Mouse (Mus musculus): Measurements from ENCODE around the gene Klf13. TPM values are rescaled to one million over a fixed set of nuclear protein-coding genes. Genes with fewer than 3 reads are reported as not detected.

Klf13 gene
- polyA plus RNA-seq, 1 experiment from 2014 or later: 22.1 TPM

- H3K27me3 ChIP-seq (replicated peaks; ENCODE audit: low read depth, poor library complexity, severe bottlenecking): peaks cover 17% of the 10 kb centered on the region
- H3K36me3 ChIP-seq (replicated peaks): no peaks in the 10 kb centered on the region
- no peak for DNase-seq (ENCODE audit: low spot score)
- no peak overlapping the region for H3K27ac ChIP-seq (replicated peaks)
- H3K4me3 ChIP-seq: no peak overlapping the region
- 84% methylated on average over 3 of the region's 3 CpGs for WGBS
- peaks cover 32% of the 10 kb centered on the region for H3K4me1 ChIP-seq
- no peaks in the 10 kb centered on the region for H3K9me3 ChIP-seq
Observed at GRCm38 (mm10) chr7:63941050-63941449, 2.3 kb upstream of the Klf13 start.

GRCm38 (mm10) chr7:63940321-63940720 lies 1.6 kb upstream of the Klf13 start:
- peaks cover 17% of the 10 kb centered on the region for H3K27me3 ChIP-seq (replicated peaks; ENCODE audit: low read depth, poor library complexity, severe bottlenecking)
- no peaks in the 10 kb centered on the region for H3K36me3 ChIP-seq (replicated peaks)
- peaks cover 40% of the 10 kb centered on the region for H3K4me1 ChIP-seq
- 88% methylated on average over 5 of the region's 5 CpGs for WGBS
- no peak for DNase-seq (ENCODE audit: low spot score)
- H3K9me3 ChIP-seq: no peaks in the 10 kb centered on the region
- no peak overlapping the region for H3K27ac ChIP-seq (replicated peaks)
- H3K4me3 ChIP-seq: no peak overlapping the region

- Histone ChIP-seq H3K4me1 (peaks cover 48% of the 10 kb centered on the region), H3K36me3 (replicated peaks) (no peaks in the 10 kb centered on the region), H3K27ac (replicated peaks) (peak overlapping the region; percentile 94), H3K9me3 (no peaks in the 10 kb centered on the region), H3K27me3 (replicated peaks; ENCODE audit: low read depth, poor library complexity, severe bottlenecking) (peaks cover 17% of the 10 kb centered on the region), H3K4me3 (peak overlapping the region; percentile 76)
- under 1% methylated on average over 39 of the region's 39 CpGs for WGBS
- peak; percentile 76 for DNase-seq (ENCODE audit: low spot score)
Observed at GRCm38 (mm10) chr7:63939397-63939951, 759 bp upstream of the Klf13 start.

- no peaks in the 10 kb centered on the region for H3K9me3 ChIP-seq
- H3K27me3 ChIP-seq (replicated peaks; ENCODE audit: low read depth, poor library complexity, severe bottlenecking): peaks cover 17% of the 10 kb centered on the region
- no peaks in the 10 kb centered on the region for H3K36me3 ChIP-seq (replicated peaks)
- under 1% methylated on average over 121 of the region's 121 CpGs for WGBS
- no peak for DNase-seq (ENCODE audit: low spot score)
- peak overlapping the region; percentile 76 for H3K4me3 ChIP-seq
- peak overlapping the region; percentile 94 for H3K27ac ChIP-seq (replicated peaks)
- peaks cover 50% of the 10 kb centered on the region for H3K4me1 ChIP-seq
Observed at GRCm38 (mm10) chr7:63938066-63938913, 425 bp downstream of the Klf13 start.

GRCm38 (mm10) chr7:63937236-63938065 lies 1.3 kb downstream of the Klf13 start:
- Histone ChIP-seq H3K27me3 (replicated peaks; ENCODE audit: low read depth, poor library complexity, severe bottlenecking) (peaks cover 17% of the 10 kb centered on the region), H3K4me1 (peaks cover 50% of the 10 kb centered on the region), H3K36me3 (replicated peaks) (no peaks in the 10 kb centered on the region), H3K9me3 (no peaks in the 10 kb centered on the region), H3K4me3 (peak overlapping the region; percentile 76), H3K27ac (replicated peaks) (peak overlapping the region; percentile 94)
- WGBS: under 1% methylated on average over 86 of the region's 88 CpGs
- DNase-seq (ENCODE audit: low spot score): peak; percentile 84

GRCm38 (mm10) chr7:63936986-63937235 lies 1.8 kb downstream of the Klf13 start:
- DNase-seq (ENCODE audit: low spot score): no peak
- Histone ChIP-seq H3K4me1 (peaks cover 50% of the 10 kb centered on the region), H3K27ac (replicated peaks) (peak overlapping the region; percentile 94), H3K9me3 (no peaks in the 10 kb centered on the region), H3K36me3 (replicated peaks) (no peaks in the 10 kb centered on the region), H3K27me3 (replicated peaks; ENCODE audit: low read depth, poor library complexity, severe bottlenecking) (peaks cover 17% of the 10 kb centered on the region), H3K4me3 (peak overlapping the region; percentile 76)
- whole genome bisulfite sequencing: under 1% methylated on average over 11 of the region's 11 CpGs

GRCm38 (mm10) chr7:63936188-63936985 lies 2.3 kb downstream of the Klf13 start:
- H3K4me1 ChIP-seq: peaks cover 50% of the 10 kb centered on the region
- H3K4me3 ChIP-seq: peak overlapping the region; percentile 76
- DNase-seq (ENCODE audit: low spot score): peak; percentile 69
- H3K27ac ChIP-seq (replicated peaks): peak overlapping the region; percentile 40; the same call in 1 of the 2 replicates
- peaks cover 12% of the 10 kb centered on the region for H3K27me3 ChIP-seq (replicated peaks; ENCODE audit: low read depth, poor library complexity, severe bottlenecking)
- no peaks in the 10 kb centered on the region for H3K9me3 ChIP-seq
- H3K36me3 ChIP-seq (replicated peaks): no peaks in the 10 kb centered on the region
- WGBS: under 1% methylated on average over 34 of the region's 34 CpGs

- peaks cover 6% of the 10 kb centered on the region; the same call in 1 of the 2 replicates for H3K27me3 ChIP-seq (replicated peaks; ENCODE audit: low read depth, poor library complexity, severe bottlenecking)
- 14% methylated on average over 8 of the region's 8 CpGs for WGBS
- DNase-seq (ENCODE audit: low spot score): no peak
- peak overlapping the region; percentile 76 for H3K4me3 ChIP-seq
- no peaks in the 10 kb centered on the region for H3K36me3 ChIP-seq (replicated peaks)
- no peak overlapping the region for H3K27ac ChIP-seq (replicated peaks)
- H3K9me3 ChIP-seq: no peaks in the 10 kb centered on the region
- H3K4me1 ChIP-seq: peaks cover 50% of the 10 kb centered on the region
Observed at GRCm38 (mm10) chr7:63935809-63936187, 2.9 kb downstream of the Klf13 start.

- H3K4me3 ChIP-seq: no peak overlapping the region
- peaks cover 42% of the 10 kb centered on the region for H3K4me1 ChIP-seq
- no peaks in the 10 kb centered on the region for H3K9me3 ChIP-seq
- H3K36me3 ChIP-seq (replicated peaks): no peaks in the 10 kb centered on the region
- no peaks in the 10 kb centered on the region for H3K27me3 ChIP-seq (replicated peaks; ENCODE audit: low read depth, poor library complexity, severe bottlenecking)
- WGBS: 55% methylated on average over 1 of the region's 1 CpGs
- H3K27ac ChIP-seq (replicated peaks): no peak overlapping the region
- no peak for DNase-seq (ENCODE audit: low spot score)
Observed at GRCm38 (mm10) chr7:63934530-63934929, 4.2 kb downstream of the Klf13 start.

GRCm38 (mm10) chr7:63933905-63934304 lies 4.8 kb downstream of the Klf13 start:
- H3K9me3 ChIP-seq: no peaks in the 10 kb centered on the region
- DNase-seq (ENCODE audit: low spot score): no peak
- WGBS: 85% methylated on average over 6 of the region's 6 CpGs
- no peaks in the 10 kb centered on the region for H3K36me3 ChIP-seq (replicated peaks)
- H3K27ac ChIP-seq (replicated peaks): no peak overlapping the region
- H3K27me3 ChIP-seq (replicated peaks; ENCODE audit: low read depth, poor library complexity, severe bottlenecking): no peaks in the 10 kb centered on the region
- H3K4me1 ChIP-seq: peaks cover 39% of the 10 kb centered on the region
- no peak overlapping the region for H3K4me3 ChIP-seq

GRCm38 (mm10) chr7:63932461-63932860 lies 6.3 kb downstream of the Klf13 start:
- 90% methylated on average over 3 of the region's 3 CpGs for whole genome bisulfite sequencing
- Histone ChIP-seq H3K4me3 (no peak overlapping the region), H3K4me1 (peaks cover 30% of the 10 kb centered on the region), H3K36me3 (replicated peaks) (no peaks in the 10 kb centered on the region), H3K27me3 (replicated peaks; ENCODE audit: low read depth, poor library complexity, severe bottlenecking) (no peaks in the 10 kb centered on the region), H3K27ac (replicated peaks) (no peak overlapping the region), H3K9me3 (no peaks in the 10 kb centered on the region)
- no peak for DNase-seq (ENCODE audit: low spot score)

- no peak for DNase-seq (ENCODE audit: low spot score)
- Histone ChIP-seq H3K27ac (replicated peaks) (no peak overlapping the region), H3K27me3 (replicated peaks; ENCODE audit: low read depth, poor library complexity, severe bottlenecking) (no peaks in the 10 kb centered on the region), H3K4me3 (no peak overlapping the region), H3K9me3 (no peaks in the 10 kb centered on the region), H3K36me3 (replicated peaks) (no peaks in the 10 kb centered on the region), H3K4me1 (peaks cover 19% of the 10 kb centered on the region)
- 95% methylated on average over 5 of the region's 5 CpGs for WGBS
Observed at GRCm38 (mm10) chr7:63930766-63931165, 7.9 kb downstream of the Klf13 start.
